Mouse (Mus musculus) left cerebral cortex, postnatal 25 days (tissue): Measurements from ENCODE around the gene Golgb1. TPM values are rescaled to one million over a fixed set of nuclear protein-coding genes. Genes with fewer than 3 reads are reported as not detected.

Experiments used
- DNase-seq, 2 experiments: peaks; one replicate each; pipeline ENCODE4 v3.0.0; 2022; ENCODE audit warnings: low spot score in 2 of 2, mixed read lengths in 1 of 2
- intact Hi-C: fragments of 180-260 bp; cut with DNase I; formaldehyde crosslinking; loops from one replicate; pipeline ENCODE4 v1.15.1; 2025
- total RNA-seq, 2 experiments: library from RNA; stranded (reverse); gene quantifications; 2 replicates each; pipeline ENCODE4 v1.2.3; 2021

The Golgb1 gene
- total RNA-seq, 2 experiments from 2014 or later: 67.6 to 75.4 TPM

GRCm38 (mm10) chr16:36911909-36912308 is 37.0 kb downstream of the Golgb1 start:
- intact Hi-C loops: no loop called here
- DNase-seq: no peak

- intact Hi-C loops: no loop called here
- DNase-seq: no peak
These were observed 37.4 kb downstream of the Golgb1 start for GRCm38 (mm10) chr16:36912311-36912710.

DNA sequence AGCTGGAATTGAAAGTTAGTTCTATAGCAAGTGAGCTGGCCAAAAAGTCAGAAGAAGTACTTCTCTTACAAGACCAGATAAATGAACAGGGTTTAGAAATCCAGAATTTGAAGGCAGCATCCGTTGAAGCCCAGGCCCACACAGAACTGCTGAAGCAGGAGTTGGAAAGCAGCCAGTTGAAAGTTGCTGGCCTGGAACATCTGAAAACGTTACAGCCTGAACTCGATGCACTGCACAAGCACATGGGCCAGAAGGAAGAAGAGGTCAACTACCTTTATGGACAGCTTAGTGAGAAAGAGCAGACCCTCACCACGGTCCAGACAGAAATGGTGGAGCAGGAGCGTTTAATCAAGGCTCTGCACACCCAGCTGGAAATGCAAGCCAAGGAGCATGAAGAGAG is 39.3 kb downstream of the Golgb1 start:
- peak in 1 of 2 experiments; percentile 29 for DNase-seq
- intact Hi-C loops: no loop called here

- intact Hi-C loops: loop anchor here (2.0 kb wide), 1 partner anchor 92 kb away; the partner anchor contains the start of gene Polq
- peak in 1 of 2 experiments; percentile 66 for DNase-seq
These were observed 43.6 kb downstream of the Golgb1 start for GRCm38 (mm10) chr16:36918505-36918904.

- DNase-seq: no peak
- intact Hi-C loops: no loop called here
These were observed 45.5 kb downstream of the Golgb1 start for GRCm38 (mm10) chr16:36920410-36920809.

GRCm38 (mm10) chr16:36921067-36921613 is 46.2 kb downstream of the Golgb1 start:
- DNase-seq: no peak
- intact Hi-C loops: no loop called here

DNA sequence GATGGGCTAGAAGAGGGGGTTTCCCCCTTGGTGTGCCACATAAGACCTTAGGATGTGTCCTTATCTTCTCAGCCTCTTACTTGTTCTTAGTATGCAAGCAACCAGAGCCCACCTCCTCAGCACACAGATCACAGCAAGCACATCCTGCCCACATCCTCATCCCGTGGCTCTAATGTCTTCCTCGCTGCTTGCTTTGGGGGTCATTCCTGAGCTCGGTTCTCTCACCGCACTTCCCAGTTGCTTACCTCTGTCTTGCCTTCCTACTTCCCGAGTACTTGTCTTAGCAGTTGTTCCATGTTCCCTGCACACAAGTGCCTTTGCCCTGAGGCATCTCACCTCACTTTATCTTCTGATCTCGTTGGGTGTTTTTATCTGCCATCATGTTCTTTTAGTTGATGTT is 47.0 kb downstream of the Golgb1 start:
- no peak for DNase-seq
- intact Hi-C loops: no loop called here

GRCm38 (mm10) chr16:36924312-36924711 is 49.4 kb downstream of the Golgb1 start:
- intact Hi-C loops: no loop called here
- DNase-seq: no peak

DNA sequence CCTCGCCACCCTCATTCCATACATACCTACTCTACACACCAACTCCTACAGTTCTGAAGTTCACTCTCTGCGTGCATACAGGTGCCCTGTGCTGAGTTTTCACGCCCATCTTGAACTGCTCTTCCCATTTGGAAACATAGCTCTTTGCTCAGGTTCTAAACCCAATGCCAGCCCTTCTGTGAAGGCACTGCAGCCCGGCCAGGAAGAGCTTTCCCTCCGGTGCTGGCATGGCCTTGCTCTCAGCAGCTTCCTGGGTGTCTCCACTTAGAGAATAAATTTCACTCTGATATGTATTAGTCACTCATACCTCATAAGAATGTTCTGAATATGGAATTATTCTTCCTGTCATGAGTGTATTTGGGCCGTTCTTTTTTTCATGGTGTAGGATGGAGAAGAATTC is 50.4 kb downstream of the Golgb1 start:
- intact Hi-C loops: no loop called here
- no peak for DNase-seq

DNA sequence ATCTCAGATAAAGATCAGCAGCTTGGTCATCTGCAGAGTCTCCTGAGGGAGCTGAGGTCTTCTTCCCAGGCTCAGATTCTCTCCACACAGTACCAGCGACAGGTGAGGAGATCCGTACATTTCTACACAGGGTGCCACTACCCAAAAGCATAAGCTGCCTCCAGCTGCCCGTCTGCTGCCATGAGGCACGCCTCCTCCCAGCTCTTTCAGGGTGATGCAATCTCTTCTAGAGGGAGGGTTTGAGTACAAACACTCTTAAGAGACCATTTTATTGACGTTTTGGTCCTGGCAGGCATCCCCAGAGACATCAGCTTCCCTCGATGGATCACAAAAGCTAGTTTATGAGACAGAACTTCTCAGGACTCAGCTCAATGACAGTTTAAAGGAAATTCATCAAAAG is 50.9 kb downstream of the Golgb1 start:
- intact Hi-C loops: no loop called here
- DNase-seq: peak in 1 of 2 experiments; percentile 72

- peak in 1 of 2 experiments; percentile 81 for DNase-seq
- intact Hi-C loops: no loop called here
These were observed 51.8 kb downstream of the Golgb1 start for GRCm38 (mm10) chr16:36926514-36927447.

GRCm38 (mm10) chr16:36927495-36928105 is 52.7 kb downstream of the Golgb1 start:
- no peak for DNase-seq
- intact Hi-C loops: no loop called here

DNA sequence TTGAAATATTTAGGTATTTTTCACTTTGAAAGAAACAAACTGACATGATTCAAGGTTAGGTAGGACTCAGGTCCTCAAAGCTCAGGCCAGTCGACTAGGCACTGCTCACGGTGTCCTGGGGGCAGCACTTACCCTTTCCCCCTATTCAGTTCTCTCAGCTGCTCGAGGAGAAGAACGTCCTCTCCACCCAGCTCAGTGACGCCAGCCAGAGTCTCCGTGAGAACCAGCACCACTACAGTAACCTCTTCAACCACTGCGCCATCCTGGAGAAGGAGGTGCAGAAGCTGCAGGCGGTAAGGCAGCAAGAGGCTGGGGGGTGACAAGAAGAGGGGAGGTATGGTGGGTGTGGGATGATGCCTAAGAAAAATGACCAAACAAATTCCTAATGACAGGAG is 53.2 kb downstream of the Golgb1 start:
- no peak for DNase-seq
- intact Hi-C loops: no loop called here

- DNase-seq: no peak
- intact Hi-C loops: no loop called here
These were observed 54.3 kb downstream of the Golgb1 start for GRCm38 (mm10) chr16:36929216-36929615.

DNA sequence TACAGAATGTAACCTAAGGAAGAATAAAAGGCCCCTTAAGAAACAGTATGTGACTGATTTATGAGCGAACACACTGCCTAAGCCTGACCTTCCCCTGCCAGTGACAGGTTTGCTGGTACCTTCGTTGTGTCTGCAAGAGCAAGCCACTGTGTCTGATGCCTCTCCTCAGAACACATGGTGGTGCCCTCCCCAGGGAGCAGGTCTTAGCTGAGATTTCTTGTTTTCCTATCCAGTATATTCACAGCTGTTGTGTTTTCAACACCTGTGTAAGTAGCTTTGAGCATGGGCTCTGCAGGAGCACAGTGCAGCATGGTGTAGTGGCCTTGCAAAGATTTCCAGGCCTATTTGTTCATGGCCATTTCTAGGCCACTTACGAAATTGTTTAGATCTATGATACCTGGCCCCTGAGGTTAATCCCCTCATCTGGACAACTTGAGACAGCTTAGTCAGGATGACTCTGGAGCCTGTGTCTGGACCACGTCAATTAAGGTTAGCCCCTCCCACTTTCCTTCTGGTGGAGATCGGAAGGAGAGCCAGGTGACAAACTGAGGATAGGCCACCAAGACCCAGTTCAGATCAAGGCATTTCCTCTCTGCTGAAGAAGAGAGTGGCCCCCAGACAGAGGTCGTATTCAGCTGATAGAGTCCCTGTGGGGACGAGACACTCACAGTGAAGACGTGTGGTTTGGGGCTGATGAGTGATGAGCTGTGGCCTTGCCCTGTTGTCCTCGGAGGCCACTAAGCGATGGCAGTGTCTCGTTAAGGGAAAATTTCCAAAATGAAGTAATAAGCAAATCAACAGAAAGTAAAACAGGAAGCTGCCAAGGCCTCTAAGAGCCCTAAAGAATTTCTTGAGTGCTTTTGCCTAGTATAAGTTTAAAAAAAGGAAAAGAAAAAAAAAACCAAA is 55.5 kb downstream of the Golgb1 start:
- intact Hi-C loops: no loop called here
- DNase-seq: no peak

DNA sequence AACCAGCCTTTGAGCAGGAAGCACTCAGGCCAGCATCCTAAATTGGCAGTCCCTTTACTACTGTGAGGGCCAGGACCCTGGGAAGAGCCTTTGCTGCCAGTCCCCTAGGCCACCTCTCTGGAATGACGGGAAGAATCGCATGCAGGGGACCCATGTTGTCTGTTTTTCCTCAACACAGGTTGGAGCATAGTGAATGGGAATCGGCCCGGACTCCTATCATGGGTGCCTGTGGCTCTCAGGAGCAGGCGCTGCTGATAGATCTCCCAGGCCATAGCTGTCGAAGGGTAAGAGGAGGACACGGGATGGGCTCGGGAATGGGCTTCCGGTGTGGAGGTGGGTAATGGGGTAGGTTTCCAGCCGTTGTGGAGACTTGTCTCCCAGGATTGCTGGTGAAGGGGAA is 56.4 kb downstream of the Golgb1 start:
- no peak for DNase-seq
- intact Hi-C loops: no loop called here

GRCm38 (mm10) chr16:36931976-36932375 is 57.0 kb downstream of the Golgb1 start:
- intact Hi-C loops: no loop called here
- DNase-seq: no peak

DNA sequence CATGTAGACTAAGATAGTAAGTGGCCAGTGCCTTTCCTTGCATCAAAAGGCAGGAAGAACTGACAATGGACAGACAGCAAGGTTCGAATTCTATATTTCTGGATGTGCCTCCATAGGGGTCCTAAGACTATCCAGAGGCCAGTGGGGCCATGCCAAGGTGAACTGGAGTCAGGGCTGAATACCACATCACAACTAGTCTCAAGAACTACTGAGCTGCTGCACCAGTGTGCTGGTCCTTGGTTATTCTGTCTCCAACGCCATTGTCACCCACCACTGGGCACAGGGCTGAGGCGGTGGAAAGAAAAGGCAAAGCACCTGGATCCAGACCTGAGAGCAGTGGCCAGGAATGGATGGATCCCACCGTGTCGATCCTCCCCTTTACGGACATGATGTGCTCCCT is 57.6 kb downstream of the Golgb1 start:
- intact Hi-C loops: no loop called here
- no peak for DNase-seq

DNA sequence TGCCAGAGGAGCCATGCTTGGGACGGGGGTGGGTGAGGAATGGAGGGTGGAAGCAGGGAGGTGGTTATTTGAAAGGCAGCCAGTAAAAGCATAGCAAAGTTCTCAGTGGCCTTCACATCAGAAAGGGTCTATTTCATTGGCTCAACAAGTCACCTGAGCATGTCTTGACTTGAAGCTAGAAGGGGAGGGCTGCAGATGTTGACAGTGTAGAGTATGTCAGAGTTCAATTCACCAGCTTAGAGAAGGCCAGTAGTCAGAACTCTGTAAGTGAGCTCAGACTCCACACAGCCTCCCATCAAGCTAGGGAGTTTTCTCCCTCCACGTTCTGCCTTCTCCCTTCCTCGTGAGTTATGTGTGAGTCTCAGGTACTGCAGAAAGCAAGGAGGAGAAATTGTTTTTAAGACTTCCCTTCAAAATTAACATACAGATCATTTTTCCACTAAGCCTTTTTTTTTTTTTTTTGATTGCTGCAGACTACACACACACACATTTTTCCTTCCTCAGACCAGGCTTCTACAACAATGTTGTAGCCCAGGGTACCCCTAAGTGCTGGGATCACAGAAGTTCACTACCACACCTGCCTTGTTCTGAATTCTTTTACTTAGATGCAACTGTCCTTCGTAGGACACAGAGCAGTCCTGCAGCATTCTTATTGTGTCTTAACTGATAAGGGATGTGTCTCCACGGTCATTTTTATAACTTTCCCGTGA is 59.3 kb downstream of the Golgb1 start:
- intact Hi-C loops: no loop called here

More for the DNA sequence above, 59.3 kb downstream of the Golgb1 start:
- no peak for DNase-seq
